Comparison of ENCODE assay signal across 22 mouse cellular contexts in the genomic region with DNA sequence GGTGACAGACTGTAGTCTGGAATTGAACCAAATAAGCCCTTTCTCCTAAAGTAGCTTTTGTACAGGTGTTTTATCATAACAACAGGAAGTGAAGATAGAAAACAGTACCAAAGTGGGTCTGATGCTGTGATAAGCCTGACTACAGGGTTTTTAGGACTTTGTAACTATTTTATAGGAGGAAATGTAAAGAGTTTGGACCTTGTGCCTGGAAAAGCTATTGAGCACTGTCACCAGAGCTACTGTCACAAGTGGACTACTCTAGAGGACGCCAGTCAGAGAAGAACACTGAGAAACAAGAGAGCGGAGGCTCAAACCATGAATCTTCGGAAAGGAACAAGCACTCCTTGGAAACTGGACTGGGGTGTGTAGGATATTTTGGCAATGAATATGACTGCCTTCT. TPM values are rescaled to one million over a fixed set of nuclear protein-coding genes. Genes with fewer than 3 reads are reported as not detected.
DNase-seq lines count a peak whose midpoint lies in the region; ATAC-seq and TF ChIP-seq lines count a peak whose summit lies in the region.
"Had no signal": no experiment of that assay in that cellular context is flagged by ENCODE, and none has a peak within 500 bp of the region (broad histone marks: within the 10 kb centered on the region; RNA-seq: fewer than 3 reads in every experiment).

No protein-coding gene starts in this region.

- H3K9ac ChIP-seq in intestine, embryonic 15.5 days = no peak overlapping the region
- no peak overlapping the region for H3K9ac ChIP-seq in intestine, postnatal 0 days (ENCODE audit: low read depth, low read length)
- H3K9ac ChIP-seq: embryonic facial prominence, embryonic 13.5 days; embryonic facial prominence, embryonic 15.5 days; forebrain, embryonic 12.5 days had no signal

- ATAC-seq in intestine, embryonic 15.5 days = peak; percentile 39; the same call in 1 of the 2 replicates
- peak; percentile 85 for ATAC-seq in intestine, postnatal 0 days
- ATAC-seq in frontal cortex, adult (ENCODE audit: low TSS enrichment) = no peak
- ATAC-seq: forebrain, embryonic 14.5 days; forebrain, embryonic 16.5 days had no signal

- DNase-seq in induced T-regulatory cell, adult 2 months (ENCODE audit: low read depth) = peak; percentile 22
- no peak for DNase-seq in cerebellum, adult 18-20 months
- DNase-seq in cerebellum, adult 11-12 months = no peak
- DNase-seq: adrenal gland, adult 2 months; adrenal gland, postnatal 10 days; adrenal gland, postnatal 25 days; cerebellum, adult 11 months; cerebellum, adult 8-10 months; cerebellum, adult 9-11 months; cerebellum, postnatal 14 days; cerebellum, postnatal 36 days; embryo, embryonic 11 days had no signal

- no peaks in the 10 kb centered on the region for H3K36me3 ChIP-seq in intestine, embryonic 15.5 days
- H3K36me3 ChIP-seq in intestine, postnatal 0 days (ENCODE audit: control insufficient read depth, insufficient read depth) = peaks cover 7% of the 10 kb centered on the region; the same call in 1 of the 2 replicates

- H3K27me3 ChIP-seq in intestine, embryonic 15.5 days (replicated peaks) = no peaks in the 10 kb centered on the region
- H3K27me3 ChIP-seq in intestine, postnatal 0 days (replicated peaks; ENCODE audit: control insufficient read depth, insufficient read depth, low read length) = no peaks in the 10 kb centered on the region
- H3K27me3 ChIP-seq: embryonic facial prominence, embryonic 13.5 days; embryonic facial prominence, embryonic 15.5 days; forebrain, embryonic 12.5 days had no signal

- H3K4me2 ChIP-seq in intestine, embryonic 15.5 days (replicated peaks) = no peak overlapping the region
- H3K4me2 ChIP-seq in intestine, postnatal 0 days (replicated peaks; ENCODE audit: low read depth) = no peak overlapping the region
- H3K4me2 ChIP-seq: embryonic facial prominence, embryonic 13.5 days; embryonic facial prominence, embryonic 15.5 days; forebrain, embryonic 12.5 days had no signal

- TF ChIP-seq CTCF in intestine, postnatal 0 days (IDR thresholded peaks at IDR 0.05; ENCODE audit: low read depth) = no peak

- H3K27ac ChIP-seq in intestine, embryonic 15.5 days = no peak overlapping the region
- no peak overlapping the region for H3K27ac ChIP-seq in intestine, postnatal 0 days (ENCODE audit: low read depth, low read length)
- H3K27ac ChIP-seq: embryonic facial prominence, embryonic 13.5 days; embryonic facial prominence, embryonic 15.5 days; forebrain, embryonic 10.5 days; forebrain, embryonic 12.5 days had no signal

- no peaks in the 10 kb centered on the region for H3K4me1 ChIP-seq in intestine, embryonic 15.5 days (replicated peaks)
- no peaks in the 10 kb centered on the region; the same call in 1 of the 2 replicates for H3K4me1 ChIP-seq in intestine, postnatal 0 days (replicated peaks; ENCODE audit: control insufficient read depth, insufficient read depth, low read length)
- H3K4me1 ChIP-seq: embryonic facial prominence, embryonic 13.5 days; forebrain, embryonic 12.5 days had no signal

- no peaks in the 10 kb centered on the region for H3K9me3 ChIP-seq in intestine, embryonic 15.5 days
- no peaks in the 10 kb centered on the region for H3K9me3 ChIP-seq in intestine, postnatal 0 days (ENCODE audit: control insufficient read depth)
- H3K9me3 ChIP-seq: embryonic facial prominence, embryonic 13.5 days; embryonic facial prominence, embryonic 15.5 days; forebrain, embryonic 10.5 days; forebrain, embryonic 12.5 days had no signal

- no peak overlapping the region for H3K4me3 ChIP-seq in intestine, embryonic 15.5 days (replicated peaks)
- no peak overlapping the region for H3K4me3 ChIP-seq in intestine, postnatal 0 days (ENCODE audit: low read depth, low read length)
- H3K4me3 ChIP-seq: embryonic facial prominence, embryonic 13.5 days; embryonic facial prominence, embryonic 15.5 days; erythroblast, embryonic 14.5 days; forebrain, embryonic 10.5 days; forebrain, embryonic 12.5 days had no signal

- WGBS in intestine, embryonic 15.5 days = 92% methylated on average over 3 of the region's 3 CpGs
- 79% methylated on average over 3 of the region's 3 CpGs for WGBS in intestine, postnatal 0 days

RNA-seq across cellular contexts. Expression of a gene that starts 35.5 kb away (rescaled TPM):
- 36.5 and 41.3 TPM in 2 replicates for polyA plus RNA-seq in intestine, embryonic 15.5 days (2015; fragmentation: Nextera tagmentation; extraction: Ambion mirVana)
- polyA plus RNA-seq in intestine, postnatal 0 days (2015; fragmentation: Nextera tagmentation; extraction: Ambion mirVana) = 34.1 and 35.5 TPM in 2 replicates
